Mouse (Mus musculus) G1E (cell line): ENCODE measurements at regions not wholly inside any gene's neighbourhood (a gene's known extent, or its start where the extent isn't known, plus 50 kb on each side); places are given as distances from the start of the nearest gene placed in this dataset.

Experiments used
- CTCF ChIP-seq: IDR thresholded peaks from 2 replicates; pipeline ENCODE4 v1.5.1; 2012; ENCODE audit warnings: low read depth, low read length, inconsistent platforms, mixed read lengths
- GATA1 ChIP-seq: IDR thresholded peaks from 2 replicates; pipeline ENCODE4 v1.6.1; 2012; ENCODE audit warnings: borderline replicate concordance, low read length, inconsistent platforms, mixed read lengths
- GATA2 ChIP-seq: IDR thresholded peaks from 2 replicates; pipeline ENCODE4 v1.6.1; 2012; ENCODE audit warnings: low read depth, low read length, inconsistent platforms, borderline replicate concordance
- TAL1 ChIP-seq: conservative IDR thresholded peaks from 2 replicates; pipeline ENCODE4 v1.6.1; 2012; ENCODE audit warnings: low read depth, low read length, inconsistent platforms, mixed read lengths

GRCm38 (mm10) chr5:45102661-45103060 lies 303.2 kb upstream of the Ldb2 start:
- TF ChIP-seq TAL1 (no peak), CTCF (no peak), GATA1 (no peak), GATA2 (no peak)
